Mouse (Mus musculus) monocyte, adult 5-6 weeks (primary cell): ENCODE data around the gene Dnah2. TPM values are rescaled to one million over a fixed set of nuclear protein-coding genes. Genes with fewer than 3 reads are reported as not detected.

Experiments used
- ATAC-seq: fragments of 153-309, 156-312 bp; replicated peaks from 2 replicates; pipeline ENCODE4 v1.8.0; 2017; ENCODE audit warnings: mild to moderate bottlenecking; ENCODE audit not compliant: low TSS enrichment, insufficient number of reproducible peaks, severe bottlenecking, poor library complexity, low FRiP score
- total RNA-seq: library from RNA; stranded (forward); fragments of 200-1000, 200-491, 200-594 nt; gene quantifications from 3 replicates; pipeline ENCODE4 v1.2.3, GENCODE M21; 2017

Gene Dnah2
- total RNA-seq, 1 experiment from 2014 or later = 6.4 TPM

GRCm38 (mm10) chr11:69576307-69576706 is 27.4 kb upstream of the Dnah2 start:
- no peak for ATAC-seq

- no peak for ATAC-seq
Measured at GRCm38 (mm10) chr11:69575220-69575619, 26.3 kb upstream of the Dnah2 start.

GRCm38 (mm10) chr11:69565131-69565530 is 16.2 kb upstream of the Dnah2 start:
- no peak for ATAC-seq

- no peak for ATAC-seq
Measured at GRCm38 (mm10) chr11:69564391-69564790, 15.5 kb upstream of the Dnah2 start.

GRCm38 (mm10) chr11:69563373-69563772 is 14.5 kb upstream of the Dnah2 start:
- no peak for ATAC-seq

- no peak for ATAC-seq
Measured at GRCm38 (mm10) chr11:69560896-69561854, 12.3 kb upstream of the Dnah2 start.

GRCm38 (mm10) chr11:69559851-69560765 is 11.2 kb upstream of the Dnah2 start, which contains the start of gene Efnb3:
TSS of gene Efnb3 (minus strand) at chr11:69560205.
- no peak for ATAC-seq

- no peak for ATAC-seq
Measured at GRCm38 (mm10) chr11:69559183-69559582, 10.3 kb upstream of the Dnah2 start.

- ATAC-seq = no peak
Measured at GRCm38 (mm10) chr11:69558756-69559155, 9.8 kb upstream of the Dnah2 start.

GRCm38 (mm10) chr11:69557381-69557958 is 8.6 kb upstream of the Dnah2 start:
- ATAC-seq = no peak

- ATAC-seq = peak; percentile 33; the same call in 1 of the 2 replicates
Measured at GRCm38 (mm10) chr11:69554539-69555140, 5.7 kb upstream of the Dnah2 start.

- no peak for ATAC-seq
Measured at GRCm38 (mm10) chr11:69553341-69553721, 4.4 kb upstream of the Dnah2 start.

GRCm38 (mm10) chr11:69552622-69553340 is 3.9 kb upstream of the Dnah2 start:
- no peak for ATAC-seq

GRCm38 (mm10) chr11:69551310-69551709 is 2.4 kb upstream of the Dnah2 start:
- no peak for ATAC-seq

- ATAC-seq = no peak
Measured at GRCm38 (mm10) chr11:69547071-69547470, 1.8 kb downstream of the Dnah2 start.

- ATAC-seq = no peak
Measured at GRCm38 (mm10) chr11:69546423-69547053, 2.4 kb downstream of the Dnah2 start.

- no peak for ATAC-seq
Measured at GRCm38 (mm10) chr11:69545957-69546356, 3.0 kb downstream of the Dnah2 start.

- no peak for ATAC-seq
Measured at GRCm38 (mm10) chr11:69543598-69543997, 5.3 kb downstream of the Dnah2 start.
